ENCODE assay signal across 16 mouse cellular contexts in genomic region chr14:60539040-60539439, GRCm38 (mm10).
DNase-seq lines count a peak whose midpoint lies in the region; ATAC-seq and TF ChIP-seq lines count a peak whose summit lies in the region.
"Had no signal": no experiment of that assay in that cellular context is flagged by ENCODE, and none has a peak within 500 bp of the region (broad histone marks: within the 10 kb centered on the region; RNA-seq: fewer than 3 reads in every experiment).

No protein-coding gene starts in this region.

- ATAC-seq in kidney, postnatal 0 days (replicated peaks; ENCODE audit: low FRiP score, low read depth), result no peak
- ATAC-seq in kidney, embryonic 14.5 days (ENCODE audit: low FRiP score, low TSS enrichment), result no peak
- no peak for ATAC-seq in midbrain, embryonic 14.5 days (ENCODE audit: low FRiP score, low TSS enrichment)
- ATAC-seq in midbrain, embryonic 13.5 days, result no peak
- no peak for ATAC-seq in stomach, postnatal 0 days (ENCODE audit: low FRiP score, low TSS enrichment)

- TF ChIP-seq POLR2A in heart, adult 2 months (IDR thresholded peaks at IDR 0.05; ENCODE audit: insufficient read depth, low read depth, low read length), result no peak

- no peaks in the 10 kb centered on the region for H3K4me1 ChIP-seq in heart, adult 2 months (ENCODE audit: control insufficient read depth, insufficient read depth, low read length)
- no peaks in the 10 kb centered on the region for H3K4me1 ChIP-seq in kidney, postnatal 0 days (replicated peaks; ENCODE audit: insufficient read depth, low read length)
- H3K4me1 ChIP-seq in kidney, embryonic 14.5 days (ENCODE audit: control insufficient read depth, insufficient read depth, low read length), result no peaks in the 10 kb centered on the region
- H3K4me1 ChIP-seq in midbrain, embryonic 14.5 days (ENCODE audit: control insufficient read depth, insufficient read depth, low read length), result peaks cover under 1% of the 10 kb centered on the region; the same call in 1 of the 2 replicates
- peaks cover 7% of the 10 kb centered on the region for H3K4me1 ChIP-seq in midbrain, embryonic 13.5 days (replicated peaks)
- H3K4me1 ChIP-seq in stomach, postnatal 0 days (replicated peaks; ENCODE audit: control insufficient read depth, insufficient read depth), result no peaks in the 10 kb centered on the region; the same call in 1 of the 2 replicates
- H3K4me1 ChIP-seq: liver, embryonic 13.5 days had no signal

- no peaks in the 10 kb centered on the region for H3K27me3 ChIP-seq in heart, adult 2 months (ENCODE audit: control insufficient read depth, insufficient read depth, low read length)
- no peaks in the 10 kb centered on the region for H3K27me3 ChIP-seq in kidney, postnatal 0 days (ENCODE audit: insufficient read depth, low read length)
- no peaks in the 10 kb centered on the region for H3K27me3 ChIP-seq in kidney, embryonic 14.5 days (ENCODE audit: control insufficient read depth, insufficient read depth, low read length)
- no peaks in the 10 kb centered on the region for H3K27me3 ChIP-seq in midbrain, embryonic 14.5 days (ENCODE audit: control insufficient read depth, insufficient read depth, low read length)
- H3K27me3 ChIP-seq in midbrain, embryonic 13.5 days, result no peaks in the 10 kb centered on the region
- H3K27me3 ChIP-seq in stomach, postnatal 0 days (ENCODE audit: control insufficient read depth, insufficient read depth, low read length), result no peaks in the 10 kb centered on the region
- H3K27me3 ChIP-seq: heart, embryonic 12.5 days; liver, embryonic 13.5 days; neural tube, embryonic 15.5 days had no signal

- peak; percentile 62 for TF ChIP-seq CTCF in heart, adult 2 months (IDR thresholded peaks at IDR 0.05)
- peak; percentile 67 for TF ChIP-seq CTCF in kidney, postnatal 0 days (IDR thresholded peaks at IDR 0.05; ENCODE audit: low read depth)
- peak; percentile 66 for TF ChIP-seq CTCF in stomach, postnatal 0 days (IDR thresholded peaks at IDR 0.05; ENCODE audit: low read depth)

- H3K36me3 ChIP-seq in heart, adult 2 months (ENCODE audit: control insufficient read depth, insufficient read depth, low read length), result no peaks in the 10 kb centered on the region
- H3K36me3 ChIP-seq in kidney, postnatal 0 days (ENCODE audit: insufficient read depth, low read length), result no peaks in the 10 kb centered on the region
- no peaks in the 10 kb centered on the region for H3K36me3 ChIP-seq in kidney, embryonic 14.5 days (ENCODE audit: control insufficient read depth, insufficient read depth, low read length)
- no peaks in the 10 kb centered on the region for H3K36me3 ChIP-seq in midbrain, embryonic 14.5 days (ENCODE audit: control insufficient read depth, insufficient read depth, low read length)
- H3K36me3 ChIP-seq in midbrain, embryonic 13.5 days, result no peaks in the 10 kb centered on the region
- H3K36me3 ChIP-seq in stomach, postnatal 0 days (ENCODE audit: control insufficient read depth, insufficient read depth, low read length), result no peaks in the 10 kb centered on the region
- H3K36me3 ChIP-seq: heart, embryonic 12.5 days; limb, embryonic 10.5 days; liver, embryonic 13.5 days; neural tube, embryonic 15.5 days had no signal

- no peak for DNase-seq in heart, adult 2 months
- no peak for DNase-seq in heart, postnatal 10 days
- peak; percentile 47 for DNase-seq in kidney, postnatal 0 days (ENCODE audit: low spot score)
- DNase-seq in midbrain, embryonic 14.5 days, result peak; percentile 36
- peak; percentile 23 for DNase-seq in stomach, postnatal 0 days (ENCODE audit: low spot score)
- DNase-seq: cerebellum, adult 9-10 months; gastrocnemius, postnatal 14 days; layer of hippocampus, postnatal 36 days; liver, embryonic 13.5 days; right cerebral cortex, postnatal 4 days had no signal

- WGBS in heart, adult 2 months, result 76% methylated on average over 2 of the region's 2 CpGs
- WGBS in kidney, postnatal 0 days, result 88% methylated on average over 2 of the region's 2 CpGs
- WGBS in kidney, embryonic 14.5 days, result 78% methylated on average over 2 of the region's 2 CpGs
- 85% methylated on average over 2 of the region's 2 CpGs for WGBS in midbrain, embryonic 14.5 days
- 81% methylated on average over 2 of the region's 2 CpGs for WGBS in midbrain, embryonic 13.5 days
- 74% methylated on average over 2 of the region's 2 CpGs for WGBS in stomach, postnatal 0 days

- H3K4me3 ChIP-seq in heart, adult 2 months, result no peak overlapping the region
- H3K4me3 ChIP-seq in kidney, postnatal 0 days (replicated peaks; ENCODE audit: low read depth, low read length), result no peak overlapping the region
- H3K4me3 ChIP-seq in kidney, embryonic 14.5 days (ENCODE audit: low read length), result no peak overlapping the region
- H3K4me3 ChIP-seq in midbrain, embryonic 14.5 days (replicated peaks; ENCODE audit: low read depth, low read length), result no peak overlapping the region
- no peak overlapping the region for H3K4me3 ChIP-seq in midbrain, embryonic 13.5 days (replicated peaks)
- H3K4me3 ChIP-seq in stomach, postnatal 0 days (ENCODE audit: low read depth, low read length), result no peak overlapping the region
- H3K4me3 ChIP-seq: heart, embryonic 12.5 days; hindbrain, embryonic 10.5 days; limb, embryonic 10.5 days; liver, embryonic 13.5 days; neural tube, embryonic 15.5 days had no signal

- H3K79me2 ChIP-seq in heart, adult 2 months (replicated peaks; ENCODE audit: control insufficient read depth, insufficient read depth, low read length), result no peaks in the 10 kb centered on the region

- no peak for TF ChIP-seq EP300 in heart, adult 2 months (IDR thresholded peaks at IDR 0.05; ENCODE audit: insufficient read depth, low read depth, low read length)
- no peak for TF ChIP-seq EP300 in stomach, postnatal 0 days (optimal IDR thresholded peaks at IDR 0.05)

- no peak overlapping the region for H3K27ac ChIP-seq in heart, adult 2 months
- H3K27ac ChIP-seq in kidney, postnatal 0 days, result no peak overlapping the region
- no peak overlapping the region for H3K27ac ChIP-seq in kidney, embryonic 14.5 days (ENCODE audit: low read depth, low read length)
- H3K27ac ChIP-seq in midbrain, embryonic 14.5 days (replicated peaks; ENCODE audit: low read depth, low read length), result no peak overlapping the region
- H3K27ac ChIP-seq in midbrain, embryonic 13.5 days, result no peak overlapping the region
- no peak overlapping the region for H3K27ac ChIP-seq in stomach, postnatal 0 days (replicated peaks)
- H3K27ac ChIP-seq: hindbrain, embryonic 10.5 days; limb, embryonic 10.5 days; liver, embryonic 13.5 days; neural tube, embryonic 15.5 days had no signal

- no peak overlapping the region for H3K4me2 ChIP-seq in kidney, postnatal 0 days (ENCODE audit: low read length)
- no peak overlapping the region for H3K4me2 ChIP-seq in kidney, embryonic 14.5 days (replicated peaks; ENCODE audit: low read depth, low read length)
- H3K4me2 ChIP-seq in midbrain, embryonic 14.5 days (ENCODE audit: low read length), result no peak overlapping the region
- no peak overlapping the region for H3K4me2 ChIP-seq in midbrain, embryonic 13.5 days (replicated peaks)
- no peak overlapping the region for H3K4me2 ChIP-seq in stomach, postnatal 0 days (replicated peaks; ENCODE audit: low read depth)
- H3K4me2 ChIP-seq: heart, embryonic 12.5 days; liver, embryonic 13.5 days; neural tube, embryonic 15.5 days had no signal

- no peak overlapping the region for H3K9ac ChIP-seq in heart, adult 2 months (ENCODE audit: low read depth, low read length)
- no peak overlapping the region for H3K9ac ChIP-seq in kidney, postnatal 0 days (ENCODE audit: low read depth, low read length)
- no peak overlapping the region for H3K9ac ChIP-seq in kidney, embryonic 14.5 days (ENCODE audit: low read depth, low read length)
- no peak overlapping the region for H3K9ac ChIP-seq in midbrain, embryonic 14.5 days (replicated peaks; ENCODE audit: low read length)
- no peak overlapping the region for H3K9ac ChIP-seq in midbrain, embryonic 13.5 days (replicated peaks)
- H3K9ac ChIP-seq in stomach, postnatal 0 days (ENCODE audit: low read length), result no peak overlapping the region
- H3K9ac ChIP-seq: heart, embryonic 12.5 days; liver, embryonic 13.5 days; neural tube, embryonic 15.5 days had no signal

- intact Hi-C loops in heart, adult 2 months (cut with DNase I), result no loop called here
- intact Hi-C loops in heart, postnatal 10 days (cut with DNase I), result no loop called here

- no peaks in the 10 kb centered on the region for H3K9me3 ChIP-seq in kidney, postnatal 0 days (replicated peaks; ENCODE audit: low read length)
- H3K9me3 ChIP-seq in kidney, embryonic 14.5 days (ENCODE audit: control insufficient read depth, low read length), result 0 out of 2 replicates have a peak, but pooled peaks cover 3% of the 10 kb centered on the region
- H3K9me3 ChIP-seq in midbrain, embryonic 14.5 days (ENCODE audit: control insufficient read depth, low read length), result no peaks in the 10 kb centered on the region
- H3K9me3 ChIP-seq in midbrain, embryonic 13.5 days, result peaks cover 3% of the 10 kb centered on the region; the same call in 1 of the 2 replicates
- no peaks in the 10 kb centered on the region for H3K9me3 ChIP-seq in stomach, postnatal 0 days (ENCODE audit: control insufficient read depth, low read length)
- H3K9me3 ChIP-seq: hindbrain, embryonic 10.5 days; limb, embryonic 10.5 days; liver, embryonic 13.5 days; neural tube, embryonic 15.5 days had no signal

Comparison
In these comparisons a context has a peak if more than half of its experiments do, and no peak if none do; other contexts are left out.
1. DNase-seq: peak in kidney, postnatal 0 days (single experiment), midbrain, embryonic 14.5 days (single experiment) and stomach, postnatal 0 days (single experiment); none in heart, adult 2 months (0 of 2) and heart, postnatal 10 days (0 of 2).
2. Peak in every context shown above with its lines, with median percentiles within 50 percentile points of each other: CTCF ChIP-seq.